Mouse (Mus musculus) MEL-GATA-1-ER (cell line): ENCODE measurements around the gene Prkca.

Experiments used
- DNase-seq: peaks from one replicate; pipeline ENCODE4 v3.0.0-alpha.2; 2012; ENCODE audit warnings: low read depth; ENCODE audit errors: extremely low read depth

Gene Prkca

DNA sequence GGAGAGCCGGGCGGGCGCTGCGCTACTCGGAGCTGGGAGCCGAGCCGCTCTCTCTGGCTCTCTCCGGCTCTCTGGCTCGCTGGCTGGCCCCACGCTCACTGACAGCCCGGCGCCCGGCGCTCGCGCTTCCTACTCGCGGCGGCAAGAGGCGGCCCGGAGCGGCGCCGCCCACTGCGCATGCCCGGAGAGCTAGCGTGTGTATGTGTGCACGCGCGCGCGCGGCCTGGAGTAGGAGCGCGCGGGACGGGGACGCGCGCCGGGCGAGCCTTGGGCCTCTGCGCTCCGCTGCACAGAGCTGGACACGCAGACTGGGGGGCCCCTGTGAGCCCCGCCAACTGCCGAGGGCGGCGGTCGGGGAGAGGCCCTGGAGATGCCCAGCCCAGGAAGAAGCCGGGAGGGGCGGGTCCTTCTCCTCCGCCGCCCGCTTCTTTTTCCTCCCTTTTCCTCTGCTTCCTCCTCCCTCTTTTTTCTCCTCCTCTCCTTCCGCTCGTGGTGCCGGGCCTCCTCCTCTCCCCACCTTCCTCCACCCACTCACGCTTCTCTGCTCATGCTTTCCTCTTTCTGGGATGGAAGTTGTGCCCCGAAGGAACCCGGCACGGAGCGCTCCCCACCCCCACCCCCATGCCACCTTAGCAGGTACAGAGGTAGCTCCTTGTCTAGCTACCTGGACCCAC lies at the start of gene Prkca:
Gene Prkca (minus strand): TSS at position 140 of the 674 bp plus-strand sequence.
- DNase-seq: peak; percentile 69

DNA sequence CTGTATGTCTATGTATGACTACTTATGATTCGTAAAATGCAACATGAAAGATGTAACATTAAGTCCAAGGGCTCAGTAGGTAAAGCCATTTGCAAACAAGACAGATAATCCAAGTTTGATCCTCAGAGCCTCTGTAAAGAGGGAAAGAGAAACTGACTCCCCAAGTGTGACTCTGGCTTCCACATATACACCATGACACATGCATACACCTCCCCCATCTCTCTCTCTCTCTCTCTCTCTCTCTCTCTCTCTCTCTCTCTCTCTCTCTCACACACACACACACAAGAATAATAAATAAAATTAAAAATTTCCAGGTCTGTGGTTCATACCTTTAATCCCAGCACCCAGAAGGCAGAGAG lies 41.9 kb upstream of the Prkca start:
- DNase-seq: no peak

- DNase-seq: no peak
Measured at GRCm38 (mm10) chr11:108384920-108385665, 41.4 kb upstream of the Prkca start.

DNA sequence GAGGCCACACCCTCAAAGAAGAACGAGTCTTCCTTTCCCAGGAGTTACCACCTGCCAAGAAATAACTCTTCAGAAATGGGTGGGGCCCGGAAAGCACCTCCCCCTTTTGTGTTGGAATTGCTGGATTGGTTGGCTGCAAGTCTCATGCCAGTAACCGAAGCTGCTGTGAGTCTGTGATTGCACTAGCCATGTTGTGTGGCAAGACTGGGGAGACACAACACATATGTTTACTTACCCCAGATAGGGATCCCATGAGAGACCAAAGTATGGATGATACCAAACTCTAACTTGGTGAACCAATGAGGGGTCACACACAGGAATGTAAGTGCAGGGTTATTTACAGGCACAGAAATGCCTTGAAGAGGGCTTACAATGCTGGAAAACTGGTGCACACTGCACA lies 38.9 kb upstream of the Prkca start:
- DNase-seq: no peak

DNA sequence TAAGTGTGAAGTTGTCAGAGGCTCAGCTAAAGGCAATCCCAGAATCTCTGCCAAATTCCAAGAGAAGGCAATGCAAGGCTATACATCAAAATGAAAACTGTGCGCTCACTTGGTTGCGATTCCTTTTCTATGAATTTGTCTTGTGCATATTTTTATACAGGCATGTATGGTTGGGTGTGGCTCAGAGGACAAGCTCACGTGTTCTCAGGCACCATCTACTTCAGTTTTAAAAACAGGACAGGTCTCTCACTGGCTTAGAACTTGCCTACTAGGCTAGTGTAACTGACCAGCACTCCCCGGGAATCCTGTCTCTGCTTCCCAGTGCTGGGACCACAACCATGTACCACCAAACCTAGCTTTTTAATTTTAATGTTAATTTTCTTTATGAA lies 34.6 kb upstream of the Prkca start:
- no peak for DNase-seq

DNA sequence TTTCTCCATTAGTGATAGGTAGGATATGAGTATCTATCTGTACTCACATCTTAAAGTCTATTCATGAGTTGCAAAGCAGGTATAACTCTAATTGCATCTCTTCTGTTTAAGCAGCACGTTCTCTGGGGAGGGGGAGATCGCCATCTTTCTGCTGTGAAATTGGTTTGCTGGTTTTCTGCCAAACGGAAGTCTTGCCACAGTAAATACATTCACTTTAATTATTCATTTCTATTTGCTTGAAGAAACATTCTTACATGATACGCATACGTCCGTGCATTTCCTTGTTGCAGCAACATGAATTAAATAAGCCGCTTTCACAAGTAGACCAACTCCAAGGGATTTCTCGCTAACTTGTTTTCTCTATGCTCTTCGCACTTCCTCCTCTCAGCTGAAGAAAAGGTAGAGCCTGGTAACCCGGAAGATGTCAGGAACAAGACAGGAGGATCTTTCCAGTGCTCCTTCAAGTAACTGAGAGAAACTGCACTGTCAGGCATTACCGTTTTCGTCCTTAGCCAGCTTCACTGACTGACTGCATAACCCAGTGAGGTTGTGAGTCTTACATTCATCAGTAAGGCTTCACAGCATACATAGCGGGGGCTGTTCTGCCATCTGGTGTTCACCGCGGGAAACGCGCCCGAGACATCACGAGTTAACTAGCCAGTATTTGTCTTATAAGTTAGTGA lies 34.1 kb upstream of the Prkca start:
- peak; percentile 71 for DNase-seq

GRCm38 (mm10) chr11:108376815-108377214 lies 33.1 kb upstream of the Prkca start:
- no peak for DNase-seq

DNA sequence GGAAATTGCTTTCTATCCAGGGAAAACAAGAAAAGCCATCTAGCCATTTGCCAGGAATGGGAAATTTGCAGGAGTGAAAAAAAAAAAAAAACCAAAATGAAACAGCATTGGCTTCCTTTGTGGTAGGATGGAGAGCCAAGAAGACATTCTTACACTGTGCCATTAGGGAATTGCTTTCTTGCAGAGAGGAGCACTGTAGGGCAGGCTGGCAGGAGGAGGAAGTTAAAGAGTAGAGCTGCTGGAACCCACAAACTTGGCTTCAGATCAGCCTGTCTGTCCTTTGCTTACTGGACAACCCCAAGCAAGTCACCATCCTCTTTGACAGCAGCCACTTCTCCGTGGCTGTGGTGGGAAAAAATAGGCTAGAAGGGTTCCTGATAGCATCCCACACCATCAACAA lies 23.3 kb upstream of the Prkca start:
- no peak for DNase-seq

DNA sequence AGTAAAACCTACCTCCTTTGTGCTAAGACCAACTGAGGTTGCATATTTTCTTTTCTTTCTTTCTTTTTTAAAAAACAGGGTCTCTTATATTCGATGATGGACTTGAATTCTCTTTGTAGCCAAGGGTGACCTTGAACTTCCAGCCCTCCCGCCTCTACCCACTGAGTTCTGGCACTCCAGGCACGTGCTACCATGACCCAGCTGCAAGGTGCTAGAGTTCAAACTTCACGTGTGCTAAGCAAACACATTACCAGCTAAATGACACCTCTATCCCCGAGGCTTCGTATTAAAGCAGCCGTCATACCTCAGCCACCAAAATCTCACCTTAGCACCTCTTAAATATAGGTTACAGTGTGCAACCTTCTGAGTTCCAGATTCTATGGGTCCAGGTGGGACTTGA lies 21.9 kb upstream of the Prkca start:
- no peak for DNase-seq

DNA sequence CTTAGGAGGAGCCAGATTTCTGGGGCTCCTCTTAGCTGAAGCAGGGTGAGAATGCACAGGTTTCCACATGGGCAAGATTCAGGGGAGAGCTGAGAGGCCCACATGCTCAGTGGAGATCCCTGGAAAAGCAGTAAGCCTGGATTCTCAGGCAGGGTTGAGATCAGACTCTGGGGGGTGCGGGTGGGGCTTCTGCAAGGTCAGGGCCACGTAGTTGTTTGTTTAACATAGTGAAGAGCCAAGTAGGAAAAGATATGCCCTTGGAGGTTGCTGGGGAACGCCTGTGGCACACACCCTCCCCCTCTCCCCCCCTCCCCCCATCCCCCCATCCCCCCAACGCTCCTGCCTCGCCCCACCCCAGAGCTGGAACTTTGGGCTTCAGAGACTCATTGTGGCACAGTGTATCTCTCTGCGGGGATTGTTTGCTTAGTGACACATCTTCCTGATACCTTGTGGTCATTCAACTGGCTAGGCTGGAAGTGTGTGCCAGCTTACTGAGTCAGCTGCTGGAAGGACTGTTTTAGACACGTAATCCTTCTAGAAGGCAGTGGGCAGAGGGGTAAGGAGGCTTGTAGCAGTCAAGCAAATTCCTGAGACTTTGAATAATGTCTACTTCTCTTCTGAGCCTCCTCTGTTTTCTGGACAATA lies 21.3 kb upstream of the Prkca start:
- DNase-seq: no peak

GRCm38 (mm10) chr11:108363991-108364390 lies 20.3 kb upstream of the Prkca start:
- DNase-seq: no peak

GRCm38 (mm10) chr11:108362965-108363364 lies 19.2 kb upstream of the Prkca start:
- DNase-seq: no peak

DNA sequence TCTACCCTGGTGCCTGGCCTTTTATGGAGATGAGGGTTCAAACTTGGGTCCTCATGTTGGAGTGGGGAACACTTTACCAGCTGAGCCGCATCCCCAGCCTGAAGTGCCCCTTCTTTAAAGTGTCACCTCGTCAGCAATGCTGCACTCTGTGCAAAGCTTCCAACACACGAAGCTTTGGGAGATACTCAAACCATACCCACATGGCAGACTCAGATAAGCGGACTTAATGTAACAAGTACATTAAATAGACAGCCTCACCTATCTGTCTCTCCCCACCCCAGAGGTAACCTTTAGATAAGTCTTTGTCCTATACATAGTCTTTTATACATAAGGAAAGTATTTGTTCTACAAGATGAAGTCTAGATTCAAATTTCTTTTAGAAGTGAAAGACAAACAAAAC lies 17.3 kb upstream of the Prkca start:
- DNase-seq: no peak

- DNase-seq: no peak
Measured at GRCm38 (mm10) chr11:108358911-108359310, 15.2 kb upstream of the Prkca start.

GRCm38 (mm10) chr11:108356020-108356419 lies 12.3 kb upstream of the Prkca start:
- DNase-seq: no peak

- DNase-seq: no peak
Measured at GRCm38 (mm10) chr11:108352842-108353388, 9.2 kb upstream of the Prkca start.

- DNase-seq: no peak
Measured at GRCm38 (mm10) chr11:108350799-108351198, 7.1 kb upstream of the Prkca start.

DNA sequence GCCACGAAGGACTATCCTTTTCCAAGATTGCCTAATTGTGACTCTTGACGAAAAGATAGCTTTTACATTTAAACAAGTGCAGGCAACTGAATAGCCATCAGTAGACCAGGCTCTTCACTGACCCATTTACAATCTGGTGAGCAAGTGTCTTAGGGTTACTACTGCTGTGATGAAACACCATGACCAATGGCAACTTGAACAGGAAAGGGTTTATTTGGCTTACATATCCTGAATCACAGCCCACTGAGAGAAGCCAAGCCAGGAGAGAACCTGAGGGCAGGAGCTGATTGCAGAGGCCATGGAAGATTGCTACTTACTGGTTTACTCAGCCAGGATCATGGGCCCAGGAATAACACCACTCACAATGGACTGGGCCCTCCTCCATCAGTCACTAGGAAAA lies 1.6 kb upstream of the Prkca start:
- no peak for DNase-seq

GRCm38 (mm10) chr11:108344759-108345158 lies 1.0 kb upstream of the Prkca start:
- no peak for DNase-seq

DNA sequence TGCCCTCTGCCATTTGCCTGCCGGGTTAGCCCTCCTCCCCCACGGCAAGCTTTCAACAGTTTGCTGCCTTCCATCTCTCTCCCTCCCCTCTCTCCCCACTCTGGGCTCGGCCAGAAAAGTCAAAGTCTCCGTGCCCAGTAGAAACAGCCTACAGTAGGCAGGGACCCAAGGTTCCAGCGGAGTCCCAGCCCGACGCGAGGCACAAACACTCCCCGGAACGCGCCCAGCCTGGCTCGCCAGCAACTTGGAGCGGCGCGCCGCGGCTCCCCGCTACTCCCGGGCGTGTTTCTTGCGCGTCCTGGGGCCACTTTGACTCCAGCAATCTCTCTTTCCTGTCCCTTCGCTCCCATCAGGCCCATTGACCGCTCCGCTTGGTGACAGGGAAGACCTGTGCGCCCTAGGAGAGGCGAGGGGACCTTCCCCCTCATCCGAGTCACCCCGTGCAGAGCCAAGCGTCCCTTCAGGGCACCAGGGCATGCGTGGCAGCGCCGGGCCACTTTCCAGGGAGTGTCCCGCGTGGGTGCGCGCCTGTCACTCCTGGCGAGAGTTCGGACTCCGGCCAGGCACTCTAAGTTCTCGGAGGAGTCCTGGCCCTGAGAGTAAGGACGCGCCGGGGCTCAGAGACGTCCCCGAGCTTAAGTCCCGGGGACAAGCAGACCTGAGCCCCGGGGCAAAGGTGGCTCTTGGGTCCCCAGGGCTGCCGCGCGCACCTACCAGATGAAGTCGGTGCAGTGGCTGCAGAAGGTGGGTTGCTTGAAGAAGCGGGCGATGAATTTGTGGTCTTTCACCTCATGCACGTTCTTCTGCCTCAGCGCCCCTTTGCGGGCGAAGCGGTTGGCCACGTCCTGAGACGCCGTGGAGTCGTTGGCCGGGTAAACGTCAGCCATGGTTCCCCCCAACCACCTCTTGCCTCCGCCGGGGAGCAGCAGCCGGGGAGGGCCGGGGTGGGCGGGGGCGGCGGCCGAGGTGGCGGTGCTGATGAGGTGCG lies 653 bp downstream of the Prkca start, which contains the start of gene Apoh:
Gene Apoh (plus strand): TSS at position 574 of the 988 bp plus-strand sequence.
- no peak for DNase-seq
